ENCODE assay signal across 30 mouse cellular contexts in genomic region chr10:94433901-94434300, GRCm38 (mm10).
DNase-seq lines count a peak whose midpoint lies in the region; ATAC-seq and TF ChIP-seq lines count a peak whose summit lies in the region.
"Had no signal": no experiment of that assay in that cellular context is flagged by ENCODE, and none has a peak within 500 bp of the region (broad histone marks: within the 10 kb centered on the region; RNA-seq: fewer than 3 reads in every experiment).

No protein-coding gene starts in this region.

- intact Hi-C loops in gastrocnemius, adult 2 months (cut with DNase I) = no loop called here
- intact Hi-C loops in left cerebral cortex, postnatal 36 days (cut with DNase I) = no loop called here

- no peak overlapping the region for H3K9ac ChIP-seq in midbrain, embryonic 14.5 days (replicated peaks; ENCODE audit: low read length)
- H3K9ac ChIP-seq in midbrain, embryonic 11.5 days (ENCODE audit: low read length) = no peak overlapping the region
- H3K9ac ChIP-seq: embryonic facial prominence, embryonic 12.5 days; embryonic facial prominence, embryonic 15.5 days; forebrain, embryonic 12.5 days; forebrain, embryonic 15.5 days; heart, embryonic 12.5 days; heart, embryonic 15.5 days; hindbrain, embryonic 14.5 days had no signal

- peaks cover 2% of the 10 kb centered on the region; the same call in 1 of the 2 replicates for H3K4me1 ChIP-seq in midbrain, embryonic 14.5 days (ENCODE audit: control insufficient read depth, insufficient read depth, low read length)
- H3K4me1 ChIP-seq in midbrain, embryonic 11.5 days (ENCODE audit: control insufficient read depth, insufficient read depth, low read length) = no peaks in the 10 kb centered on the region
- H3K4me1 ChIP-seq in thymus, adult 2 months (replicated peaks; ENCODE audit: control insufficient read depth, insufficient read depth, low read length) = no peaks in the 10 kb centered on the region; the same call in 1 of the 2 replicates
- H3K4me1 ChIP-seq: embryonic facial prominence, embryonic 12.5 days; embryonic facial prominence, embryonic 15.5 days; forebrain, embryonic 15.5 days had no signal

- no peak for ATAC-seq in midbrain, embryonic 14.5 days (ENCODE audit: low FRiP score, low TSS enrichment)
- ATAC-seq in midbrain, embryonic 11.5 days (ENCODE audit: low FRiP score) = no peak
- no peak for ATAC-seq in erythroblast, adult 5-6 weeks (replicated peaks; ENCODE audit: low FRiP score, poor library complexity, severe bottlenecking)
- ATAC-seq: activated CD4-positive, CD25-positive, alpha-beta regulatory T cell, adult 4 months; forebrain, embryonic 15.5 days; hindbrain, postnatal 0 days; inflammation-experienced regulatory T-cells, adult 6 months had no signal

- H3K4me3 ChIP-seq in gastrocnemius, adult 2 months = no peak overlapping the region
- no peak overlapping the region for H3K4me3 ChIP-seq in midbrain, embryonic 14.5 days (replicated peaks; ENCODE audit: low read depth, low read length)
- H3K4me3 ChIP-seq in midbrain, embryonic 11.5 days (ENCODE audit: low read depth, low read length) = no peak overlapping the region
- no peak overlapping the region for H3K4me3 ChIP-seq in thymus, adult 2 months (ENCODE audit: control insufficient read depth, insufficient read depth, low read length)
- H3K4me3 ChIP-seq: embryonic facial prominence, embryonic 12.5 days; embryonic facial prominence, embryonic 15.5 days; erythroblast, embryonic 14.5 days; forebrain, embryonic 12.5 days; forebrain, embryonic 15.5 days; heart, embryonic 12.5 days; heart, embryonic 15.5 days; hindbrain, embryonic 10.5 days had no signal

- WGBS in midbrain, embryonic 14.5 days = 28% methylated on average over 7 of the region's 7 CpGs
- 25% methylated on average over 7 of the region's 7 CpGs for WGBS in midbrain, embryonic 11.5 days
- 75% methylated on average over 7 of the region's 7 CpGs for WGBS in thymus, adult 2 months

- no peaks in the 10 kb centered on the region for H3K36me3 ChIP-seq in midbrain, embryonic 14.5 days (ENCODE audit: control insufficient read depth, insufficient read depth, low read length)
- H3K36me3 ChIP-seq in midbrain, embryonic 11.5 days (ENCODE audit: control insufficient read depth, insufficient read depth, low read length) = no peaks in the 10 kb centered on the region
- H3K36me3 ChIP-seq in thymus, adult 2 months (ENCODE audit: control insufficient read depth, insufficient read depth, low read length) = no peaks in the 10 kb centered on the region
- H3K36me3 ChIP-seq: embryonic facial prominence, embryonic 12.5 days; embryonic facial prominence, embryonic 15.5 days; forebrain, embryonic 12.5 days; forebrain, embryonic 15.5 days; heart, embryonic 12.5 days; heart, embryonic 15.5 days; hindbrain, embryonic 10.5 days had no signal

- H3K4me2 ChIP-seq in midbrain, embryonic 14.5 days (ENCODE audit: low read length) = no peak overlapping the region
- no peak overlapping the region for H3K4me2 ChIP-seq in midbrain, embryonic 11.5 days
- H3K4me2 ChIP-seq: embryonic facial prominence, embryonic 12.5 days; embryonic facial prominence, embryonic 15.5 days; forebrain, embryonic 12.5 days; forebrain, embryonic 15.5 days; heart, embryonic 12.5 days; heart, embryonic 15.5 days; hindbrain, embryonic 14.5 days had no signal

- no peak for TF ChIP-seq POLR2A in thymus, adult 2 months (IDR thresholded peaks at IDR 0.05; ENCODE audit: control insufficient read depth, extremely low read depth, insufficient read depth, low read length, poor library complexity)

- H3K9me3 ChIP-seq in midbrain, embryonic 14.5 days (ENCODE audit: control insufficient read depth, low read length) = no peaks in the 10 kb centered on the region
- no peaks in the 10 kb centered on the region for H3K9me3 ChIP-seq in midbrain, embryonic 11.5 days (ENCODE audit: control insufficient read depth, low read length)
- H3K9me3 ChIP-seq: embryonic facial prominence, embryonic 12.5 days; embryonic facial prominence, embryonic 15.5 days; forebrain, embryonic 12.5 days; forebrain, embryonic 15.5 days; heart, embryonic 12.5 days; heart, embryonic 15.5 days; hindbrain, embryonic 10.5 days had no signal

- TF ChIP-seq CTCF in gastrocnemius, adult 2 months (IDR thresholded peaks at IDR 0.05) = no peak
- TF ChIP-seq CTCF in thymus, adult 2 months (IDR thresholded peaks at IDR 0.05; ENCODE audit: borderline replicate concordance, control insufficient read depth, extremely low read depth, insufficient read depth, low read length, poor library complexity) = no peak

- no peaks in the 10 kb centered on the region for H3K27me3 ChIP-seq in midbrain, embryonic 14.5 days (ENCODE audit: control insufficient read depth, insufficient read depth, low read length)
- H3K27me3 ChIP-seq in midbrain, embryonic 11.5 days (ENCODE audit: control insufficient read depth, insufficient read depth, low read length) = no peaks in the 10 kb centered on the region
- no peaks in the 10 kb centered on the region for H3K27me3 ChIP-seq in thymus, adult 2 months (ENCODE audit: control insufficient read depth, insufficient read depth, low read length)
- H3K27me3 ChIP-seq: embryonic facial prominence, embryonic 12.5 days; embryonic facial prominence, embryonic 15.5 days; forebrain, embryonic 12.5 days; forebrain, embryonic 15.5 days; heart, embryonic 12.5 days; heart, embryonic 15.5 days had no signal

- H3K27ac ChIP-seq in gastrocnemius, adult 2 months = peak overlapping the region; percentile 56
- no peak overlapping the region for H3K27ac ChIP-seq in midbrain, embryonic 14.5 days (replicated peaks; ENCODE audit: low read depth, low read length)
- H3K27ac ChIP-seq in midbrain, embryonic 11.5 days (ENCODE audit: low read depth, low read length) = no peak overlapping the region
- 0 out of 2 replicates have a peak overlapping the region, but pooled peaks have one; percentile 14 for H3K27ac ChIP-seq in thymus, adult 2 months (ENCODE audit: control insufficient read depth, insufficient read depth, low read length)
- H3K27ac ChIP-seq: embryonic facial prominence, embryonic 12.5 days; embryonic facial prominence, embryonic 15.5 days; forebrain, embryonic 12.5 days; forebrain, embryonic 15.5 days; heart, embryonic 15.5 days; hindbrain, embryonic 10.5 days; hindbrain, embryonic 14.5 days; hindbrain, postnatal 0 days had no signal

- DNase-seq in gastrocnemius, adult 2 months = no peak
- DNase-seq in gastrocnemius, postnatal 25 days = no peak
- peak; percentile 44 for DNase-seq in midbrain, embryonic 14.5 days
- DNase-seq in midbrain, embryonic 11.5 days (ENCODE audit: low spot score, missing footprints) = no peak
- no peak for DNase-seq in thymus, adult 2 months
- no peak for DNase-seq in thymus, postnatal 36 days
- no peak for DNase-seq in left cerebral cortex, postnatal 36 days (ENCODE audit: low spot score in 2 of 2)
- DNase-seq: adrenal gland, adult 8-10 months; adrenal gland, postnatal 25 days; cerebellum, adult 11 months; cerebellum, adult 2 months; cerebellum, adult 9-11 months; cerebellum, postnatal 25 days; gastrocnemius, postnatal 10 days; heart, adult 18-20 months; heart, postnatal 10 days; heart, postnatal 36 days had no signal

Comparison
In these comparisons a context has a peak if more than half of its experiments do, and no peak if none do; other contexts are left out.
1. H3K27ac ChIP-seq: peak in gastrocnemius, adult 2 months (single experiment) and thymus, adult 2 months (single experiment); none in midbrain, embryonic 14.5 days (single experiment) and midbrain, embryonic 11.5 days (single experiment).